Mouse (Mus musculus) CH12.LX (cell line): Measurements from ENCODE around the gene Mta2. TPM values are rescaled to one million over a fixed set of nuclear protein-coding genes. Genes with fewer than 3 reads are reported as not detected.

ENCODE experiments used
- DNase-seq: peaks from one replicate; pipeline ENCODE4 v3.0.0-alpha.2; 2013; ENCODE audit errors: extremely low read depth
- H3K27ac ChIP-seq: 2 replicates; pipeline ENCODE4 v1.5.1; 2012; ENCODE audit warnings: low read depth, mild to moderate bottlenecking, control low read depth, moderate library complexity; ENCODE audit not compliant: insufficient read depth
- H3K27me3 ChIP-seq: replicated peaks from 2 replicates; pipeline ENCODE3; 2012; ENCODE audit warnings: inconsistent platforms
- H3K36me3 ChIP-seq, 2 experiments: replicated peaks in 1 of 2; 2 replicates each; pipeline versions ENCODE3 to v1.6.1; 2012; ENCODE audit warnings: inconsistent platforms in 1 of 2, low read length in 1 of 2, mild to moderate bottlenecking in 1 of 2, mixed read lengths in 1 of 2, moderate library complexity in 1 of 2; ENCODE audit not compliant: control insufficient read depth in 1 of 2, insufficient read depth in 1 of 2
- H3K4me1 ChIP-seq, 2 experiments: 2 replicates each; pipeline ENCODE4 v1.6.1; 2012; ENCODE audit warnings: inconsistent platforms in 1 of 2, moderate library complexity in 1 of 2; ENCODE audit not compliant: insufficient read depth in 2 of 2, control insufficient read depth in 1 of 2
- H3K4me2 ChIP-seq: 2 replicates; pipeline ENCODE4 v1.6.1; 2012; ENCODE audit warnings: low read depth, mild to moderate bottlenecking, control low read depth; ENCODE audit not compliant: poor library complexity, insufficient read depth, severe bottlenecking
- H3K4me3 ChIP-seq, 3 experiments: fragments of 150-350 bp in 1 of 3; sonication (generic) in 1 of 3; replicated peaks in 1 of 3; 2 replicates each; pipeline versions ENCODE3 to v1.5.1; 2011 to 2012; ENCODE audit warnings: low read depth in 2 of 3, low read length in 2 of 3, mild to moderate bottlenecking in 2 of 3, moderate library complexity in 2 of 3, control low read depth in 1 of 3, improper control_type of control experiment in 1 of 3, inconsistent platforms in 1 of 3, mixed read lengths in 1 of 3; ENCODE audit not compliant: poor library complexity in 1 of 3
- H3K79me2 ChIP-seq: replicated peaks from 2 replicates; pipeline ENCODE4 v1.6.1; 2012; ENCODE audit warnings: mild to moderate bottlenecking, moderate library complexity; ENCODE audit not compliant: control insufficient read depth, poor library complexity, insufficient read depth, severe bottlenecking; ENCODE audit errors: extremely low read depth
- H3K9ac ChIP-seq: 2 replicates; pipeline ENCODE4 v1.6.1; 2012; ENCODE audit warnings: low read depth, mild to moderate bottlenecking, control low read depth, moderate library complexity; ENCODE audit not compliant: insufficient read depth
- H3K9me3 ChIP-seq: replicated peaks from 2 replicates; pipeline ENCODE3; 2012; ENCODE audit warnings: low read length, inconsistent platforms, mixed read lengths
- BHLHE40 ChIP-seq: IDR thresholded peaks from 2 replicates; pipeline ENCODE4 v1.6.1; 2011; ENCODE audit warnings: mild to moderate bottlenecking, low read depth, low read length, improper control_type of control experiment
- CHD1 ChIP-seq: IDR thresholded peaks from 2 replicates; pipeline ENCODE4 v1.6.1; 2012; ENCODE audit warnings: low read depth, low read length, improper control_type of control experiment, inconsistent platforms
- CHD2 ChIP-seq: IDR thresholded peaks from 2 replicates; pipeline ENCODE4 v1.6.1; 2011; ENCODE audit warnings: low read length, improper control_type of control experiment
- CTCF ChIP-seq, 2 experiments: IDR thresholded peaks in 1 of 2; conservative IDR thresholded peaks in 1 of 2; 2 replicates each; pipeline ENCODE4 v1.5.1; 2011 to 2012; ENCODE audit warnings: low read depth in 2 of 2, low read length in 2 of 2, improper control_type of control experiment in 1 of 2, inconsistent platforms in 1 of 2, mild to moderate bottlenecking in 1 of 2, moderate library complexity in 1 of 2
- E2F4 ChIP-seq: IDR thresholded peaks from 2 replicates; pipeline ENCODE4 v1.6.1; 2011; ENCODE audit warnings: low read depth, low read length, improper control_type of control experiment; ENCODE audit not compliant: insufficient replicate concordance
- ELF1 ChIP-seq: IDR thresholded peaks from 2 replicates; pipeline ENCODE4 v1.6.1; 2014; ENCODE audit warnings: low read depth, mild to moderate bottlenecking, inconsistent platforms, low read length, improper control_type of control experiment
- EP300 ChIP-seq: IDR thresholded peaks from 2 replicates; pipeline ENCODE4 v1.6.1; 2011; ENCODE audit warnings: low read length, improper control_type of control experiment
- ETS1 ChIP-seq: conservative IDR thresholded peaks from 2 replicates; pipeline ENCODE4 v1.6.1; 2012; ENCODE audit warnings: low read depth, mild to moderate bottlenecking, inconsistent platforms, low read length, improper control_type of control experiment, moderate library complexity
- GABPA ChIP-seq: IDR thresholded peaks from 2 replicates; pipeline ENCODE4 v1.6.1; 2012; ENCODE audit warnings: low read depth, low read length, improper control_type of control experiment, inconsistent platforms; ENCODE audit not compliant: insufficient replicate concordance
- HCFC1 ChIP-seq: IDR thresholded peaks from 2 replicates; pipeline ENCODE4 v1.6.1; 2012; ENCODE audit warnings: low read depth, mild to moderate bottlenecking, inconsistent platforms, low read length, improper control_type of control experiment
- IRF4 ChIP-seq: IDR thresholded peaks from 2 replicates; pipeline ENCODE4 v1.6.1; 2014; ENCODE audit warnings: low read depth, mild to moderate bottlenecking, inconsistent platforms, low read length, improper control_type of control experiment
- JUN ChIP-seq: IDR thresholded peaks from 2 replicates; pipeline ENCODE4 v1.6.1; 2011; ENCODE audit warnings: low read depth, mild to moderate bottlenecking, low read length, improper control_type of control experiment, moderate library complexity; ENCODE audit not compliant: insufficient read depth
- JUND ChIP-seq: conservative IDR thresholded peaks from 2 replicates; pipeline ENCODE4 v1.6.1; 2011; ENCODE audit warnings: low read depth, low read length, improper control_type of control experiment
- KAT2A ChIP-seq: IDR thresholded peaks from 2 replicates; pipeline ENCODE4 v1.6.1; 2012; ENCODE audit warnings: low read length, improper control_type of control experiment, inconsistent platforms; ENCODE audit not compliant: insufficient replicate concordance
- MAFK ChIP-seq: IDR thresholded peaks from 2 replicates; pipeline ENCODE4 v1.6.1; 2011; ENCODE audit warnings: low read length, improper control_type of control experiment; ENCODE audit not compliant: insufficient replicate concordance
- MAX ChIP-seq: IDR thresholded peaks from 2 replicates; pipeline ENCODE4 v1.6.1; 2011; ENCODE audit warnings: low read length, improper control_type of control experiment
- MAZ ChIP-seq: IDR thresholded peaks from 2 replicates; pipeline ENCODE4 v1.6.1; 2012; ENCODE audit warnings: low read depth, mild to moderate bottlenecking, inconsistent platforms, low read length, improper control_type of control experiment, moderate library complexity
- MEF2A ChIP-seq: IDR thresholded peaks from 2 replicates; pipeline ENCODE4 v1.6.1; 2014; ENCODE audit warnings: low read depth, mild to moderate bottlenecking, inconsistent platforms, low read length, improper control_type of control experiment, borderline replicate concordance
- MXI1 ChIP-seq: IDR thresholded peaks from 2 replicates; pipeline ENCODE4 v1.6.1; 2011; ENCODE audit warnings: mild to moderate bottlenecking, low read depth, low read length, improper control_type of control experiment
- MYC ChIP-seq: IDR thresholded peaks from 2 replicates; pipeline ENCODE4 v1.6.1; 2011; ENCODE audit warnings: low read depth, mild to moderate bottlenecking, improper control_type of control experiment, low read length
- NELFE ChIP-seq: IDR thresholded peaks from 2 replicates; pipeline ENCODE4 v1.6.1; 2011; ENCODE audit warnings: low read depth, low read length, improper control_type of control experiment
- NRF1 ChIP-seq: IDR thresholded peaks from 2 replicates; pipeline ENCODE4 v1.6.1; 2014; ENCODE audit warnings: low read depth, mild to moderate bottlenecking, inconsistent platforms, low read length, improper control_type of control experiment, moderate library complexity
- PAX5 ChIP-seq: IDR thresholded peaks from 2 replicates; pipeline ENCODE4 v1.6.1; 2012; ENCODE audit warnings: low read length, inconsistent platforms, mixed read lengths
- POLR2A ChIP-seq: IDR thresholded peaks from 2 replicates; pipeline ENCODE4 v1.6.1; 2011; ENCODE audit warnings: low read depth, mild to moderate bottlenecking, improper control_type of control experiment, low read length
- POLR2AphosphoS2 ChIP-seq: IDR thresholded peaks from 2 replicates; pipeline ENCODE4 v1.6.1; 2011; ENCODE audit warnings: low read depth, low read length, improper control_type of control experiment
- RAD21 ChIP-seq: IDR thresholded peaks from 2 replicates; pipeline ENCODE4 v1.6.1; 2011; ENCODE audit warnings: low read depth, mild to moderate bottlenecking, low read length, improper control_type of control experiment, moderate library complexity
- RCOR1 ChIP-seq: conservative IDR thresholded peaks from 2 replicates; pipeline ENCODE4 v1.6.1; 2012; ENCODE audit warnings: low read depth, mild to moderate bottlenecking, inconsistent platforms, low read length, improper control_type of control experiment
- SIN3A ChIP-seq: IDR thresholded peaks from 2 replicates; pipeline ENCODE4 v1.6.1; 2012; ENCODE audit warnings: low read length, improper control_type of control experiment, inconsistent platforms
- SMC3 ChIP-seq: IDR thresholded peaks from 2 replicates; pipeline ENCODE4 v1.6.1; 2011; ENCODE audit warnings: low read depth, low read length, improper control_type of control experiment
- TBP ChIP-seq: conservative IDR thresholded peaks from 2 replicates; pipeline ENCODE4 v1.6.1; 2011; ENCODE audit warnings: low read depth, low read length, improper control_type of control experiment
- UBTF ChIP-seq: IDR thresholded peaks from 2 replicates; pipeline ENCODE4 v1.6.1; 2012; ENCODE audit warnings: low read depth, mild to moderate bottlenecking, inconsistent platforms, low read length, improper control_type of control experiment, moderate library complexity
- USF1 ChIP-seq: IDR thresholded peaks from 2 replicates; pipeline ENCODE4 v1.6.1; 2014; ENCODE audit warnings: low read depth, mild to moderate bottlenecking, inconsistent platforms, low read length, improper control_type of control experiment
- USF2 ChIP-seq: conservative IDR thresholded peaks from 2 replicates; pipeline ENCODE4 v1.6.1; 2011; ENCODE audit warnings: low read depth, low read length, improper control_type of control experiment
- ZC3H11A ChIP-seq: IDR thresholded peaks from 2 replicates; pipeline ENCODE4 v1.6.1; 2012; ENCODE audit warnings: low read depth, mild to moderate bottlenecking, inconsistent platforms, low read length, improper control_type of control experiment
- ZKSCAN1 ChIP-seq: IDR thresholded peaks from 2 replicates; pipeline ENCODE4 v1.6.1; 2012; ENCODE audit warnings: low read depth, inconsistent platforms, low read length, improper control_type of control experiment, borderline replicate concordance
- ZMIZ1 ChIP-seq: IDR thresholded peaks from 2 replicates; pipeline ENCODE4 v1.6.1; 2012; ENCODE audit warnings: low read depth, mild to moderate bottlenecking, inconsistent platforms, low read length, improper control_type of control experiment
- ZNF384 ChIP-seq: IDR thresholded peaks from 2 replicates; pipeline ENCODE4 v1.6.1; 2012; ENCODE audit warnings: low read depth, low read length, improper control_type of control experiment, inconsistent platforms
- dilution Hi-C: fragments of 300-500 bp; cut with MboI; formaldehyde crosslinking; loops from 2 replicates; pipeline ENCODE4 v1.14.3; 2020; ENCODE audit warnings: low sequenced_read_pairs; ENCODE audit not compliant: extremely low pct_unique_long_range_greater_than_20kb, extremely low pct_ligation_motif_present
- in situ Hi-C: fragments of 300-500 bp; cut with MboI; formaldehyde crosslinking; loops from 3 replicates; pipeline ENCODE4 v1.14.3; 2019; ENCODE audit warnings: low sequenced_read_pairs, low pct_ligation_motif_present, low pct_unique_long_range_greater_than_20kb, mixed read lengths
- polyA plus RNA-seq: library from polyadenylated mRNA; unstranded; fragments of >175 nt; gene quantifications from 2 replicates; pipeline ENCODE4 v1.2.1, GENCODE M21; 2012; ENCODE audit warnings: low read depth; ENCODE audit not compliant: insufficient read length
- total RNA-seq, 2 experiments: library from RNA; depleted of rRNA; stranded (reverse); fragments of 300-350 nt in 1 of 2; fragments of >200 nt in 1 of 2; gene quantifications; 2 replicates each; pipeline ENCODE4 v1.2.3; 2012 to 2014

The Mta2 gene
- total and polyA plus RNA-seq, 3 experiments: 115 to 162 (median 131) TPM

GRCm38 (mm10) chr19:8892829-8893766 lies 48.6 kb upstream of the Mta2 start, which contains the start of gene Ints5:
Gene Ints5, plus strand, starts transcription at chr19:8893005.
- peaks cover 14 to 54% of the 10 kb centered on the region in 2 experiments for H3K4me1 ChIP-seq
- no peaks in the 10 kb centered on the region for H3K9me3 ChIP-seq
- in situ Hi-C loops: no loop called here
- dilution Hi-C loops: no loop called here
- H3K4me3 ChIP-seq: peak within 1 kb of the TSS; percentile 72 to 89 (median 88)
- H3K27me3 ChIP-seq: no peaks in the 10 kb centered on the region
- peak within 1 kb of the TSS; percentile 61 for H3K4me2 ChIP-seq
- DNase-seq: peak; percentile 90
- peaks cover 31 to 36% of the 10 kb centered on the region in 2 experiments for H3K36me3 ChIP-seq
- H3K9ac ChIP-seq: peak within 1 kb of the TSS; percentile 97
- peak within 1 kb of the TSS; percentile 6; the same call in 1 of the 2 replicates for H3K27ac ChIP-seq
- peaks cover 53% of the 10 kb centered on the region for H3K79me2 ChIP-seq
- TF ChIP-seq CHD1: peak; percentile 25; the same call in 1 of the 2 replicates
- TF ChIP-seq SMC3: no peak
- peak; percentile 52; the same call in 1 of the 2 replicates for TF ChIP-seq ZMIZ1
- TF ChIP-seq ZNF384: 0 out of 2 replicates have a peak, but pooled peaks have one; percentile 27
- TF ChIP-seq CHD2: peak; percentile 79; the same call in 1 of the 2 replicates
- no peak for TF ChIP-seq ETS1
- TF ChIP-seq MEF2A: peak; percentile 78; the same call in 1 of the 2 replicates
- peak; percentile 90 for TF ChIP-seq SIN3A
- TF ChIP-seq CTCF (conservative IDR thresholded peaks at IDR 0.05 in 1 of 2, IDR thresholded peaks at IDR 0.05 in 1 of 2; ENCODE audit: low read depth in 2 of 2, low read length in 2 of 2): no peak
- TF ChIP-seq NELFE: peak; percentile 92
- peak; percentile 95 for TF ChIP-seq POLR2A
- no peak for TF ChIP-seq RCOR1
- TF ChIP-seq NRF1: peak; percentile 91
- peak; percentile 78; the same call in 1 of the 2 replicates for TF ChIP-seq MAZ
- no peak for TF ChIP-seq EP300
- peak; percentile 96 for TF ChIP-seq TBP
- TF ChIP-seq PAX5: no peak
- no peak for TF ChIP-seq JUND
- peak; percentile 79 for TF ChIP-seq MAX
- peak; percentile 90 for TF ChIP-seq POLR2AphosphoS2
- TF ChIP-seq HCFC1: peak; percentile 87
- TF ChIP-seq ELF1: peak; percentile 77
- TF ChIP-seq UBTF: peak; percentile 86; the same call in 1 of the 2 replicates
- peak; percentile 8; the same call in 1 of the 2 replicates for TF ChIP-seq GABPA
- TF ChIP-seq MYC: peak; percentile 83; the same call in 1 of the 2 replicates
- TF ChIP-seq ZC3H11A: no peak
- no peak; the same call in 1 of the 2 replicates for TF ChIP-seq E2F4
- peak; percentile 84 for TF ChIP-seq IRF4
- TF ChIP-seq KAT2A: peak; percentile 77; the same call in 1 of the 2 replicates
- peak; percentile 67 for TF ChIP-seq BHLHE40
- TF ChIP-seq MAFK: no peak
- no peak for TF ChIP-seq USF1
- no peak for TF ChIP-seq ZKSCAN1
- no peak for TF ChIP-seq JUN
- peak; percentile 67 for TF ChIP-seq MXI1
- no peak for TF ChIP-seq RAD21
- TF ChIP-seq USF2: no peak
